Comparison of ENCODE assay signal across 12 mouse cellular contexts in genomic region chr16:77502916-77503315, GRCm38 (mm10).
A peak's percentile ranks its signal among the peaks of the same experiment; 100 is the strongest.
DNase-seq lines count a peak whose midpoint lies in the region; ATAC-seq and TF ChIP-seq lines count a peak whose summit lies in the region.
"Had no signal": no experiment of that assay in that cellular context is flagged by ENCODE, and none has a peak within 500 bp of the region (broad histone marks: within the 10 kb centered on the region; RNA-seq: fewer than 3 reads in every experiment).

No protein-coding gene starts in this region.

- peaks cover 3% of the 10 kb centered on the region; the same call in 1 of the 2 replicates for H3K4me1 ChIP-seq in intestine, embryonic 14.5 days (replicated peaks; ENCODE audit: control insufficient read depth, insufficient read depth, low read length)
- no peaks in the 10 kb centered on the region for H3K4me1 ChIP-seq in intestine, postnatal 0 days (replicated peaks; ENCODE audit: control insufficient read depth, insufficient read depth, low read length)
- H3K4me1 ChIP-seq in forebrain, embryonic 16.5 days (replicated peaks; ENCODE audit: control insufficient read depth, insufficient read depth, low read length): peaks cover 19% of the 10 kb centered on the region
- no peaks in the 10 kb centered on the region for H3K4me1 ChIP-seq in midbrain, postnatal 0 days (ENCODE audit: insufficient read depth, low read length)

- no peak for TF ChIP-seq CTCF in gastrocnemius, adult 2 months (IDR thresholded peaks at IDR 0.05)
- TF ChIP-seq CTCF in intestine, postnatal 0 days (IDR thresholded peaks at IDR 0.05; ENCODE audit: low read depth): no peak
- TF ChIP-seq CTCF in midbrain, postnatal 0 days (IDR thresholded peaks at IDR 0.05): no peak

- DNase-seq in gastrocnemius, adult 2 months: no peak
- no peak for DNase-seq in gastrocnemius, adult 8-10 months (ENCODE audit: low spot score in 2 of 2)
- no peak for DNase-seq in intestine, embryonic 14.5 days (ENCODE audit: low spot score)
- DNase-seq in midbrain, postnatal 0 days (ENCODE audit: low spot score): no peak
- DNase-seq: cerebellum, adult 11-12 months; liver; right cerebral cortex, postnatal 25 days; thymus, postnatal 36 days had no signal

- H3K36me3 ChIP-seq in intestine, embryonic 14.5 days (ENCODE audit: control insufficient read depth, insufficient read depth, low read length): 0 out of 2 replicates have a peak, but pooled peaks cover 4% of the 10 kb centered on the region
- H3K36me3 ChIP-seq in intestine, postnatal 0 days (ENCODE audit: control insufficient read depth, insufficient read depth): no peaks in the 10 kb centered on the region
- H3K36me3 ChIP-seq in forebrain, embryonic 16.5 days (ENCODE audit: control insufficient read depth, insufficient read depth): no peaks in the 10 kb centered on the region
- H3K36me3 ChIP-seq in midbrain, postnatal 0 days (ENCODE audit: insufficient read depth, low read length): no peaks in the 10 kb centered on the region

- WGBS in intestine, embryonic 14.5 days: 82% methylated on average over 5 of the region's 5 CpGs
- 66% methylated on average over 5 of the region's 5 CpGs for WGBS in intestine, postnatal 0 days
- WGBS in forebrain, embryonic 16.5 days: 16% methylated on average over 5 of the region's 5 CpGs
- WGBS in midbrain, postnatal 0 days: 45% methylated on average over 5 of the region's 5 CpGs

- intact Hi-C loops in gastrocnemius, adult 2 months (cut with DNase I): no loop called here

- H3K9ac ChIP-seq in intestine, embryonic 14.5 days (ENCODE audit: low read length): no peak overlapping the region
- H3K9ac ChIP-seq in intestine, postnatal 0 days (ENCODE audit: low read depth, low read length): no peak overlapping the region
- H3K9ac ChIP-seq in forebrain, embryonic 16.5 days (replicated peaks; ENCODE audit: low read depth, low read length): no peak overlapping the region
- no peak overlapping the region for H3K9ac ChIP-seq in midbrain, postnatal 0 days (replicated peaks; ENCODE audit: low read length, poor library complexity, severe bottlenecking)

- peak overlapping the region; percentile 75 for H3K4me3 ChIP-seq in gastrocnemius, adult 2 months
- no peak overlapping the region for H3K4me3 ChIP-seq in intestine, embryonic 14.5 days (ENCODE audit: low read depth, low read length)
- H3K4me3 ChIP-seq in intestine, postnatal 0 days (ENCODE audit: low read depth, low read length): no peak overlapping the region
- peak overlapping the region; percentile 14; the same call in 1 of the 2 replicates for H3K4me3 ChIP-seq in forebrain, embryonic 16.5 days (replicated peaks; ENCODE audit: low read length)
- peak overlapping the region; percentile 27 for H3K4me3 ChIP-seq in midbrain, postnatal 0 days (ENCODE audit: low read depth, low read length)

- H3K4me2 ChIP-seq in intestine, embryonic 14.5 days (ENCODE audit: low read length): 0 out of 2 replicates have a peak overlapping the region, but pooled peaks have one; percentile 13
- no peak overlapping the region for H3K4me2 ChIP-seq in intestine, postnatal 0 days (replicated peaks; ENCODE audit: low read depth)
- no peak overlapping the region for H3K4me2 ChIP-seq in forebrain, embryonic 16.5 days (ENCODE audit: low read length)
- peak overlapping the region; percentile 33 for H3K4me2 ChIP-seq in midbrain, postnatal 0 days (ENCODE audit: low read depth, low read length, poor library complexity, severe bottlenecking)

- H3K27me3 ChIP-seq in intestine, embryonic 14.5 days (replicated peaks; ENCODE audit: control insufficient read depth, insufficient read depth, low read length): no peaks in the 10 kb centered on the region
- H3K27me3 ChIP-seq in intestine, postnatal 0 days (replicated peaks; ENCODE audit: control insufficient read depth, insufficient read depth, low read length): no peaks in the 10 kb centered on the region
- H3K27me3 ChIP-seq in forebrain, embryonic 16.5 days (replicated peaks; ENCODE audit: control insufficient read depth, insufficient read depth, low read length): no peaks in the 10 kb centered on the region
- no peaks in the 10 kb centered on the region for H3K27me3 ChIP-seq in midbrain, postnatal 0 days (ENCODE audit: insufficient read depth, low read length)

- H3K9me3 ChIP-seq in intestine, embryonic 14.5 days (ENCODE audit: control insufficient read depth, low read length): peaks cover 5% of the 10 kb centered on the region; the same call in 1 of the 2 replicates
- no peaks in the 10 kb centered on the region for H3K9me3 ChIP-seq in intestine, postnatal 0 days (ENCODE audit: control insufficient read depth)
- H3K9me3 ChIP-seq in forebrain, embryonic 16.5 days (ENCODE audit: control insufficient read depth, low read length): no peaks in the 10 kb centered on the region
- no peaks in the 10 kb centered on the region for H3K9me3 ChIP-seq in midbrain, postnatal 0 days (ENCODE audit: low read length)

- peak overlapping the region; percentile 89 for H3K27ac ChIP-seq in gastrocnemius, adult 2 months
- H3K27ac ChIP-seq in intestine, embryonic 14.5 days (ENCODE audit: low read depth): no peak overlapping the region
- H3K27ac ChIP-seq in intestine, postnatal 0 days (ENCODE audit: low read depth, low read length): no peak overlapping the region
- H3K27ac ChIP-seq in forebrain, embryonic 16.5 days (ENCODE audit: low read length): no peak overlapping the region
- no peak overlapping the region for H3K27ac ChIP-seq in midbrain, postnatal 0 days (ENCODE audit: low read depth, low read length)

- ATAC-seq in intestine, embryonic 14.5 days (replicated peaks; ENCODE audit: low FRiP score, low TSS enrichment, low read depth): no peak
- no peak for ATAC-seq in intestine, postnatal 0 days
- ATAC-seq in forebrain, embryonic 16.5 days: no peak
- no peak for ATAC-seq in midbrain, postnatal 0 days (ENCODE audit: low FRiP score)
- no peak for ATAC-seq in megakaryocyte, adult 5-6 weeks (ENCODE audit: poor library complexity, severe bottlenecking)
- ATAC-seq in inflammation-experienced regulatory T-cells, adult 6 months: no peak

Comparison
In these comparisons a context has a peak if more than half of its experiments do, and no peak if none do; other contexts are left out.
1. H3K4me2 ChIP-seq: peak in intestine, embryonic 14.5 days (single experiment) and midbrain, postnatal 0 days (single experiment); none in intestine, postnatal 0 days (single experiment) and forebrain, embryonic 16.5 days (single experiment).
2. H3K4me3 ChIP-seq: peak in gastrocnemius, adult 2 months (single experiment), forebrain, embryonic 16.5 days (single experiment) and midbrain, postnatal 0 days (single experiment); none in intestine, embryonic 14.5 days (single experiment) and intestine, postnatal 0 days (single experiment).